Mouse (Mus musculus): ENCODE measurements at regions not wholly inside any gene's neighbourhood (a gene's known extent, or its start where the extent isn't known, plus 50 kb on each side); places are given as distances from the start of the nearest gene placed in this dataset.

- H3K27me3 ChIP-seq (ENCODE audit: insufficient read depth, low read length) = no peaks in the 10 kb centered on the region
- no peak overlapping the region for H3K4me2 ChIP-seq
- ATAC-seq (ENCODE audit: insufficient read depth) (peak; percentile 41; the same call in 1 of the 2 replicates), DNase-seq (peak; percentile 49)
- H3K4me1 ChIP-seq (ENCODE audit: insufficient read depth) = no peaks in the 10 kb centered on the region
- no peak overlapping the region for H3K4me3 ChIP-seq (ENCODE audit: low read depth, low read length)
- 43% methylated on average over 3 of the region's 3 CpGs for WGBS
- no peaks in the 10 kb centered on the region for H3K9me3 ChIP-seq (ENCODE audit: low read depth, low read length)
- H3K27ac ChIP-seq (ENCODE audit: low read depth) = no peak overlapping the region
- H3K9ac ChIP-seq = no peak overlapping the region
- TF ChIP-seq CTCF (IDR thresholded peaks at IDR 0.05; ENCODE audit: low read depth) = no peak
- H3K36me3 ChIP-seq (ENCODE audit: insufficient read depth) = no peaks in the 10 kb centered on the region
Observed at GRCm38 (mm10) chr3:58228189-58228588, 186.3 kb upstream of the Tsc22d2 start.

- no peak for TF ChIP-seq CTCF (IDR thresholded peaks at IDR 0.05; ENCODE audit: low read depth)
- H3K9ac ChIP-seq = no peak overlapping the region
- no peak overlapping the region for H3K4me2 ChIP-seq
- DNase-seq = no peak
- 67% methylated on average over 2 of the region's 2 CpGs for WGBS
- no peaks in the 10 kb centered on the region for H3K36me3 ChIP-seq (ENCODE audit: insufficient read depth)
- no peak overlapping the region for H3K4me3 ChIP-seq (ENCODE audit: low read depth, low read length)
- no peak for ATAC-seq (ENCODE audit: insufficient read depth)
- no peaks in the 10 kb centered on the region for H3K27me3 ChIP-seq (ENCODE audit: insufficient read depth, low read length)
- no peak overlapping the region for H3K27ac ChIP-seq (ENCODE audit: low read depth)
- H3K9me3 ChIP-seq (ENCODE audit: low read depth, low read length) = no peaks in the 10 kb centered on the region
- H3K4me1 ChIP-seq (ENCODE audit: insufficient read depth) = no peaks in the 10 kb centered on the region
Observed at GRCm38 (mm10) chr3:58231746-58232145, 182.8 kb upstream of the Tsc22d2 start.

GRCm38 (mm10) chr3:58233296-58233695 is 181.2 kb upstream of the Tsc22d2 start:
- Histone ChIP-seq H3K9me3 (ENCODE audit: low read depth, low read length) (no peaks in the 10 kb centered on the region), H3K27me3 (ENCODE audit: insufficient read depth, low read length) (no peaks in the 10 kb centered on the region), H3K4me1 (ENCODE audit: insufficient read depth) (no peaks in the 10 kb centered on the region), H3K9ac (no peak overlapping the region), H3K4me3 (ENCODE audit: low read depth, low read length) (no peak overlapping the region), H3K36me3 (ENCODE audit: insufficient read depth) (no peaks in the 10 kb centered on the region), H3K27ac (ENCODE audit: low read depth) (no peak overlapping the region), H3K4me2 (no peak overlapping the region)
- no peak for ATAC-seq (ENCODE audit: insufficient read depth)
- TF ChIP-seq CTCF (IDR thresholded peaks at IDR 0.05; ENCODE audit: low read depth) = no peak
- DNase-seq = no peak
- 73% methylated on average over 2 of the region's 2 CpGs for WGBS

GRCm38 (mm10) chr3:58234846-58235630 is 179.5 kb upstream of the Tsc22d2 start:
- 60% methylated on average over 6 of the region's 6 CpGs for WGBS
- no peak overlapping the region for H3K4me3 ChIP-seq (ENCODE audit: low read depth, low read length)
- no peak overlapping the region for H3K4me2 ChIP-seq
- no peak overlapping the region for H3K27ac ChIP-seq (ENCODE audit: low read depth)
- no peaks in the 10 kb centered on the region for H3K36me3 ChIP-seq (ENCODE audit: insufficient read depth)
- H3K4me1 ChIP-seq (ENCODE audit: insufficient read depth) = no peaks in the 10 kb centered on the region
- H3K9ac ChIP-seq = no peak overlapping the region
- ATAC-seq (ENCODE audit: insufficient read depth) (no peak), DNase-seq (no peak)
- no peaks in the 10 kb centered on the region for H3K9me3 ChIP-seq (ENCODE audit: low read depth, low read length)
- no peak for TF ChIP-seq CTCF (IDR thresholded peaks at IDR 0.05; ENCODE audit: low read depth)
- H3K27me3 ChIP-seq (ENCODE audit: insufficient read depth, low read length) = no peaks in the 10 kb centered on the region

GRCm38 (mm10) chr3:58238111-58238510 is 176.4 kb upstream of the Tsc22d2 start:
- H3K36me3 ChIP-seq (ENCODE audit: insufficient read depth) = no peaks in the 10 kb centered on the region
- no peaks in the 10 kb centered on the region for H3K27me3 ChIP-seq (ENCODE audit: insufficient read depth, low read length)
- no peak for ATAC-seq (ENCODE audit: insufficient read depth)
- H3K9ac ChIP-seq = no peak overlapping the region
- no peaks in the 10 kb centered on the region for H3K9me3 ChIP-seq (ENCODE audit: low read depth, low read length)
- no peak overlapping the region for H3K4me3 ChIP-seq (ENCODE audit: low read depth, low read length)
- no peaks in the 10 kb centered on the region for H3K4me1 ChIP-seq (ENCODE audit: insufficient read depth)
- H3K4me2 ChIP-seq = no peak overlapping the region
- TF ChIP-seq CTCF (IDR thresholded peaks at IDR 0.05; ENCODE audit: low read depth) = no peak
- DNase-seq = no peak
- no peak overlapping the region for H3K27ac ChIP-seq (ENCODE audit: low read depth)

GRCm38 (mm10) chr3:58240775-58241174 is 173.7 kb upstream of the Tsc22d2 start:
- no peak overlapping the region for H3K4me3 ChIP-seq (ENCODE audit: low read depth, low read length)
- no peak overlapping the region for H3K9ac ChIP-seq
- TF ChIP-seq CTCF (IDR thresholded peaks at IDR 0.05; ENCODE audit: low read depth) = no peak
- no peaks in the 10 kb centered on the region for H3K9me3 ChIP-seq (ENCODE audit: low read depth, low read length)
- H3K4me1 ChIP-seq (ENCODE audit: insufficient read depth) = no peaks in the 10 kb centered on the region
- ATAC-seq (ENCODE audit: insufficient read depth) (no peak), DNase-seq (no peak)
- WGBS = 54% methylated on average over 4 of the region's 4 CpGs
- no peaks in the 10 kb centered on the region for H3K36me3 ChIP-seq (ENCODE audit: insufficient read depth)
- H3K4me2 ChIP-seq = no peak overlapping the region
- no peaks in the 10 kb centered on the region for H3K27me3 ChIP-seq (ENCODE audit: insufficient read depth, low read length)
- no peak overlapping the region for H3K27ac ChIP-seq (ENCODE audit: low read depth)

- ATAC-seq (ENCODE audit: insufficient read depth) = no peak
- Histone ChIP-seq H3K4me3 (ENCODE audit: low read depth, low read length) (no peak overlapping the region), H3K36me3 (ENCODE audit: insufficient read depth) (no peaks in the 10 kb centered on the region), H3K4me2 (no peak overlapping the region), H3K27ac (ENCODE audit: low read depth) (no peak overlapping the region), H3K9me3 (ENCODE audit: low read depth, low read length) (no peaks in the 10 kb centered on the region), H3K9ac (no peak overlapping the region), H3K4me1 (ENCODE audit: insufficient read depth) (no peaks in the 10 kb centered on the region), H3K27me3 (ENCODE audit: insufficient read depth, low read length) (no peaks in the 10 kb centered on the region)
- 44% methylated on average over 5 of the region's 5 CpGs for WGBS
- TF ChIP-seq CTCF (IDR thresholded peaks at IDR 0.05; ENCODE audit: low read depth) = no peak
- no peak for DNase-seq
Observed at GRCm38 (mm10) chr3:58245361-58245760, 169.2 kb upstream of the Tsc22d2 start.

All from lung, embryonic 14.5 days (tissue).